Mouse (Mus musculus) liver, adult (tissue): ENCODE data around the gene Krt9.

Source experiments
- GATA4 ChIP-seq: IDR thresholded peaks from 2 replicates; pipeline ENCODE4 v1.6.1; 2014; ENCODE audit warnings: mild to moderate bottlenecking, low read length; ENCODE audit not compliant: insufficient replicate concordance

Gene Krt9

DNA sequence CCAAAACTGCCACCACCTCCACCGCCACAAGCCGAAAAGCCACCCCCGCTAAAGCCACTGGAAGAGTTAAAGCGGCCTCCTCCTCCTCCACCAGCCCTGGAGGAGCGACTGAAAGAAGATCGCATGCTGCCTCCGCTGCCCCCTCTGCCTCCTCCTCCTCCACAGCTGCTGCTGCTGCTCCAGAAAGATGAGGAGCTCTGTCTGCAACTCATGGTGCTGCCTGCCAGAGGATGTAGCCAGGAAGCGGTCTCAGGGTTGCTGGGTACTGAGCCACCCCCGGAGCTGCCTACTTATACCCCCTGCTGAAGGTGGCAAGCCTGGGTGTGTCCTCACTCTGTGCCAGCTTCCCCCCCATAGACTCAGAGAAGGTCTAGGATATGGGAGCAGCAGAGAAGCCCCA lies at the start of gene Krt9:
Gene Krt9 (minus strand): TSS at position 255 of the 400 bp plus-strand sequence.
- TF ChIP-seq GATA4, result no peak

DNA sequence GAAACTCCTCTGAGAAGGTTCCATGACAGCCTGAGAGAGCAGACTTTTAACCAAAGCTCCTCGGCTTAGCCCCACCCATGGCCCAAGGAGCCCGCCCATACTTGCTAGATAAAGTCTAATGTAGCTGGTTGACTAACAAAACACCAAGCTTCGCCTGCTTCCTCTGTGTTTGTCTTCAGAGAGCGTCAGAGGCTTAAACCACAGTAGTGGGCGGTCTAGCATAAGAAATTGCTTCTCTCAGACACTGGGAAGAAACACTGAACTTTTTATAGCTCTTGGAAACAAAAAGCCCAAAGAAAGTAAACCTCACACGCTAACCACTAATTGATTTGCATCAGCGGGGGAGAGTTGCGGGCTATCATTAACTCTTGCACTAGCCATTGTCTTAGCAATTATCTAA lies 28.7 kb upstream of the Krt9 start:
- no peak for TF ChIP-seq GATA4

DNA sequence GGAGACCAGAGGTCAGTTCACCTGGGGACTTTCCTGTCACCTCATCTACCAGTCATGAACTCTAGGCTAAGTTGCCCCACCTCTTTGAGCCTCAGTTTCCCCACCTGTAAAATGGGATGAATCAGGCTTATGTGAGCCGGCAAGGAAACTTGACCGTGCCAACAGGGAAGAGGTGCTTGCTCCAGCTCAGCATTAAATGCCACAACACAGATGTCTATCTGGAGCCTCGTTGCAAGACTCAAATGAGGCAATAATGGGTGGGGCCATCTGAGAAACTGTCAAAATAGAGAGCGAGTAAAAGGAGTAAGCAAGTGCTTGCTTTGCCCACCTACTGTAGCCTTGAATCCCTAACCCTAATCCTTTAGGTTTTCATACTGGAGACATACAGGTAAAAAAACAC lies 26.3 kb upstream of the Krt9 start:
- TF ChIP-seq GATA4, result no peak

DNA sequence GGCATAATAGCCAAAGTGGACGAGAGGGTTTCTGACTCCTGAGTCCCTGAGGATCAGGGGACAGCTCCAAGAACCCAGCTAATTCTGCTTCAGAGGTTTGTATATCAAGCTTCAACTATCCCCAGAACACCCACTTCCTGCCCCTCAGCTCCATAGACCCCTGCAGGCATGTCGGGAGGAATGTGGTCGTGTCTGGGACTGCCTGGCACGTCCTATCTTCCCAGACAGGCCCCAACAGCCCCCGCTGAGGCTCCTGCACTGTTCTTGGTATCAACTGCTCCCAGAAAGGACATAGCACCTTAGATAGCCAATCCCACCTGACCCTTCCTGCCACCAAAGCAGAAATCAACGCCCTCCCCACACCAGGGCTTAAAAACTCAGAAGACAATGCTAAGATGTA lies 15.5 kb upstream of the Krt9 start:
- TF ChIP-seq GATA4, result no peak

DNA sequence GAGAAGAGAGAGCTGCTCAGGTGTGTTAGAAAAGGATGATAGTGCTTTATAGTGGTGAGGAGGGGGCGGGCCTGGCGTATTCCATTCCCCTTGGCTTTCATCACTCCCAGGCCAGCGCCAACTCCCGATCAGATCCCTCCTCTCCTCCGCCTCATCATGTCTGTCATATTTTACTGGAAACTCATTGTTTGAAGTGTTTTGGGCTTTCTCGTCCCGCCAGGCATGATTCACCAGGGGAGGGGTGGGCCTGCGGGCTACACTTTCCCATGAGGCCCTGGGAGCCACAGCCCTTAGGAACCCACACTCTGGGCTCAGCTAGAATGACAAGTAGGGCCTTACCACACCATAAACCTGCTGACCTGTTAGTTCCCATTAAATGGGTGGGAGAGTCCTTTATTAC lies 14.5 kb upstream of the Krt9 start, which contains the start of gene Krt14:
Gene Krt14 (minus strand): TSS at position 51 of the 400 bp plus-strand sequence.
- TF ChIP-seq GATA4, result no peak

DNA sequence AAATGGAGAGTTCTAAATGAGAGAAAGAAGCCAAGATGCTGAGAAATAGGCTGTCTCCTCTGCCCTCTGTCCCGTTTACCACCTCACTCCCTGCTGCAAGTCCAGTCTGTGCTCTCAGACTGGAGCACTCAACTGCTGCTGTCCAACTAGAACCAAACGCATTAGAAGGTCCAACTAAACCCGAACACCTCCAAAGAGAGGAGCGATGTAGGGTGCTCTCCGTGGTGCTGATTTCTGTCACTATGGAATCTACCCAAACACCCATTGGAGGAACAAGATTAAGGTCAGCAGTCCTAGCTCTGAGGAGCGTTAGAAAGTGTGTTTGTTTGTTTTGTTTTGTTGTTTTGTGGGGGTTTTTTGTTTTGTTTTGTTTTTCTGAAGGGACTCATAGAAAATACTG lies 10.4 kb upstream of the Krt9 start:
- TF ChIP-seq GATA4, result no peak

DNA sequence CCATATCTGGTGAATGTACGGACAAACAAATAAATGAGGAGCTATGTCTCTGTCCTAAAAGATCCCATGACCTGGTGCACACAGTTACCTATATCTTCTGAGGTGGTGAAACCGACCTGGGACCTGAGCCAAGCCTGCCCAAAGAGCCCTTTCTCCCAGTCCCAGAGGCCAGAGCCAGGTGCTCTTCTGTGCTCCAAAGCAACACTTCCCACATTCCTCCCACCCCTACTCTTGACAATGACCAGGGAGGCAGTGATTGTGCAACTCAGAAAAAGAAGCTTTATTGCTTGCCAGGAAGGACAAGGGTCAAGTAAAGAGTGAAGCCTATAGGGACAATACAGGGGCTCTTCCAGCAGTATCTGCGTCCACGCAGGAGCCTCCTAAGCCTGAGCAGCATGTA lies 9.9 kb upstream of the Krt9 start:
- no peak for TF ChIP-seq GATA4

DNA sequence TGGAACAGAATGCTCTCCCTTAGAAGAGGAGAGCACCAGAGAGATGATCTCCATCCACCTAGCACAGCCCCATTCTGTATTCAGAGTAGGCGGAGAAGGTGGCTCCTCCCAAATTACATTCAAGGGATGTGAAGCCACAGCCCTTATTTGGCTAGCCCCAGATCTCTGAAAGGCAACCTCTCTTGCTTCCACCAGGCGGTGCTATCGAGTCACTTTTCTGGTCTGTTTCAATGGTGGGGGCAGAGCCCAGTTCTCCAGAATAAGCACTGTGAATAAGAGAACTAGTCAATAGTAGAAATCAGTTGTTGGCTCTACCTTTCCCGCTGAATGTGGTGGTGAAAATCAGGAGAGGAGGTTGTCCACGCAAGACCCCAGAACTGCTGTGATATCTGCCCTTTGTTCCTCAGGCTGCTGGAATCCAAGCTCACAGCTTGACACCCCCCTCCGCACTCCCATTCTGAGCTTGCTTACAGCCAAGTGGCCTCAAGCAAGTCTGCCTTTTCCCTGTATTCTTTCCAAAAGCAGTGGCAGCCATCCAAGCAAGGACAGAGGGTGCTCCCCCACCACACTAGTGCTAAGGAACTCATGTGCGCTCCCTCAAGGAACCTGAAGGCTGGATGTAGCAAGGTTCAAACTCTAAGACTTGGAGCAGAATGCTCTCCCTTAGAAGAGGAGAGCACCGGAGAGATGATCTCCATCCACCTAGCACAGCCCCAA lies 7.2 kb upstream of the Krt9 start:
- no peak for TF ChIP-seq GATA4

DNA sequence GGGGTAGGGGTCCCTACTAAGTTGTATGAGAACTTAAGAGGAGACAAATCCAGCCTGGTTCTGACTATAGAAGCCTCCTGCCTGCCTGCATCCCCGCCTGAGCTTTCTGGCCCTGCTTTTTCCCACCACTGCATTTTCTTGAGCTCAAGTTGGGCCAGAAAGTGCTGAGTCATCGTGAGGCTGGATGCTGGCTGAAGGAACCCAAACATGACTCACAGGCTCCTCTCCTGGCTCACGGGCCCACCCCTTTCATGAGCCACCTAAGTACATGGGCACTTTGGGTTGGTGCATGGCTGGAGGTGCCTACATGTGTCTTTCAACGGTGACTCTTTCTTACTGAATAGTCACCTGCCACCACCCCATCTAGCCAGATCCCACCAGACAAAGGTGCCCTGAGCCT lies 5.6 kb upstream of the Krt9 start:
- TF ChIP-seq GATA4, result no peak

DNA sequence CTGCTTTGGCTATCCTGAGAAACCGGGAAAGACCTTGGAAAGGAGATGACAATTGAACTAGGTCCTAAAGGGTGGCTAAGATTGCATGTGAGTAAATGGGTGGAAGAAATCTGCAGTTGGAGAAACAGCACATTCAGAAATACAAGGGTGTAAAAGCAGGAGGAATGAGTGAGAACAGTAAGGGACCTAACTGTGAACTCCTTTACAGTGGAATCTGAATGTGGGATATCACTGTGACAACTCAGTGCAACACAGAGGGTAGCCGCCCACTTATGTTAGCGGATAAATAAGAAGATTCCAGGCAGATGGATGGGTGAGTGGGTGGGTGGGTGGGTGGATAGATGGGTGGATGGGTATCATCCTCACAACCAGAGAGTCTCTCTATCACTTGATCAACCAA lies 1.2 kb downstream of the Krt9 start:
- no peak for TF ChIP-seq GATA4

DNA sequence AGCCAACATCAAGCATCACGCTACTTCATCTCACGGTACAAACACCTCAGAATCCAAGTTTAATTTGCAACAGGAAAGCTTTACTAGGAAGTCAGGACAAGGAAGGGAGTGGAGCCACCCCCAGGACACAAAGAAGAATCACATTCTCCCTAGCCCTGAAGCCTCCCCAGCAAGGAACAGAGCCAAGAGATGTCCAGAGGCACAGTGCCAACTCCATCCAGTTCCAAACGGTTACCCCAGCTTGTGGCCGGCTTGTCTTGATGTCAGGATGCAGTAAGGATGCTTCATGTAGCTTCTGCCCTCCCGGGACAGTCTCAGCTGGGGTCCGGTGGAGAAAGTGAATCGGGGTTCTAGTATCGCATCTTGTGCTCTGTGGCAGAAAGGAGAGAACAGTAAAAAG lies 6.3 kb downstream of the Krt9 start:
- TF ChIP-seq GATA4, result no peak

DNA sequence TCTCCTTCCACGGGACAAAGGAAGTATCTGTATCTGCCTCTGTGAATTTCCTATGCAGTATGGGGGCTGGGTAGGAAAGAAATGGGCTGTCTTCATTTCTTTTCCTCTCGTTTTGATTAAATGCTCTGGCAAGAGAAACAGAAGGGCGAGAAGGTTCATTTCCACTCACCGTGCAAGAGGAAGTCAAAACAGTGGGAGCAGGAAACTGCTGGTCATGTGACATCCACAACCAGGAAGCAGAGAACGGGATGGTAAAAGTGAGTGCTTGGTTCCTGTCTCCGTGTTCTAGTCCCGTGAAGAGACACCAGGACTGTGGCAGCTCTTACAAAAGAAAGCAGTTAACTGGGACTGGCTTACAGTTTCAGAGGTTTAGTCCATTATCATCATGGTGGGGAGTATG lies 11.3 kb downstream of the Krt9 start:
- TF ChIP-seq GATA4, result no peak

DNA sequence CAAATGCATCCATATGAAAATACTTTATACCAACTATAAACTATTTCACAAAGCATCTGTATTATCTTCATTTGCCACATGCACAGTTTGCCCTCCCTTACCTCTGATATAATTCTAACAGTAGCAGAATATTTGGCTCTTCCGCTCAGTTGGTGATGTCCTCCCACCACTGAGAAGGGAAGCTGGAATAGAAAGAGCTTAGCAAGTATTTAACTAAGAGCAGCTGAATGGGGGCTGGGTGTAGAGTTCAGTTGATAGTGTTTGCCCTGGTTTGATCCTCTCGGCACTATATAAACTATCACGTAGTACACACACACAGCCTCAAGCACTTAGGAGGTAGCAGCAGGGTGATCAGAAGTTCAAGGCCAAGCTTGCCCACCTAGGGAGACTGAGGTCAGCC lies 13.8 kb downstream of the Krt9 start:
- TF ChIP-seq GATA4, result no peak

DNA sequence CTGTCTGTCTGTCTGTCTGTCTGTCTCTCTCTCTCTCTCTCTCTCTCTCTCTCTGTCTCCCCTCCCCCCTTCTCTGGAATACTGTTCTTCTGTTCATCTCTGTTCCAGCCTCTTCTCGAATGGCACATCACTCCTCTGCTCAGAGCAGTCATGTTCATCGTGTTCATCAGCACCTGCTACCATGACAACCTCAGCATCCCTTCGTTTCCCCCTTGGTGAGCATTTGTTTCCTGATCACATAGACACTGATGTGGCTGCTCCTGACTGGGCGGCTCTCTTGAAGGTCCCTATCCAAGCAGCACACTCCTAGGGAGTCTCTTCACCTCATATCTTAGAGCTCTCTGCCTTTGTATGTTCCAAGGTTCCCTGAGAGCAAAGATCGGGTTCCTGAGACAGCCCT lies 14.7 kb downstream of the Krt9 start:
- TF ChIP-seq GATA4, result no peak

DNA sequence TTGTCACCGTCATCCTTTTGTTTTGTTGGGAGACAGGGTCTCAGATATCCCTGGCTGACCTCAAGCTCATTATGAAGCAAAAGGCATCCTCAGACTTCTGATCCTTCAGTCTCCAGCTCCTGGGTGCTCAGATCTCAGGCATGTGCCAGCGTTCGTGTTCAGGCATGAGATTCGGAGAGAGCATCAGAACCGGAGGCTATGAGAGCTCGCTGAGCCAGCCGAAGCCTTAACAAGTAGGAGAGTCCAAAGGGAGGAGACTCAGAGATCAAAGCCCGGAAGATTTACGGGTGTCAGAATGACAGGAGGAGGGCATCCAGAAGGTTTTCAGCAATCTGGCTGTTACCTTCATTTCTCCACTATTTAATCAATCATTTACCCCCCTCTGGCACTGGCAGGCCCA lies 16.3 kb downstream of the Krt9 start:
- TF ChIP-seq GATA4, result no peak

DNA sequence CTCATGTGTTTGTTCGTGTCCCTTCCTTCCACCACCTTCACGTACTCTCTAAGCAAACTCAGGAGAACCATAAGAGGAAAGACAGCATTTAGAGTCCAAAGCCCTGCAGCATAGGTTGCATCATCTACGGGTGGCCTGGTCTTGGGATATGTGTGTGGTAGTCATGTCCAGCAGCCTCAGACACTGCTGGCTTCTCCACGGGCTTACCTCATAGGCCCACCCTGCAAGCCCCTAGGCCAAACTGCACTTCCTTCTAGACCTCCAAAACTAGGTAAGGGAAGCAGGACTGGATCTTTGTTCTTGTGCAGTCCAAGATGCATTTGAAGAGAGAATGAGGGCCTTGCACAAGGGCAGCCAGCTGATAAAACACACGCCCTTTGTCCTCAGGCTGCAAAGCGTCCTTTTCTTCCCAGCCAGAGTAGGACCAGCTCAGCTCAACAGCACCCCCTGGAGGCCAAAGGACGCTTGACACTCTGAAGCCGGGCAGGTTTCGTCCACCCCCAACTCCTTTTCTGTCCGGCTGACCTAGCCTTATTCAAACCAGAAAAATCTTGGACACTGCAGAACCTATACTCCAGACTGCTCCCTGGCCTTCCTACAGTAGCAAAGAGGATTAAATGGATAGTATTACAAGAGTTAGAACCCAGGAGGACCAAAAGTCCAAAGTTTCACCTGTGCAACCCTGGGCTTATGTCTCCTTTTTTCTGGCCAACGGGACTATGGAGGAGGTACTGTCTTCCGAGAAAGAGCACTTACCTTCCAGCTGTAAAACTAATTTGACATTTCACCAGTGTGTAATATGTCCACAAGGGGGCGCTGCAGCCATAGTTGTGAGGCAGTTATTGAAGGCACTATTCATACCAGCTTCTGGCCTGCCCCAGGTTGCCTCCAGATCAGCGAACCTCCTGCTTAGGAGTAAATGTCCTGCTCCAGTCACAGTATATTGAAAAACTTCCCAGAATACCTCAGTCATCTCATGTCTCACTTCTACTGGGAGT lies 24.0 kb downstream of the Krt9 start:
- no peak for TF ChIP-seq GATA4

DNA sequence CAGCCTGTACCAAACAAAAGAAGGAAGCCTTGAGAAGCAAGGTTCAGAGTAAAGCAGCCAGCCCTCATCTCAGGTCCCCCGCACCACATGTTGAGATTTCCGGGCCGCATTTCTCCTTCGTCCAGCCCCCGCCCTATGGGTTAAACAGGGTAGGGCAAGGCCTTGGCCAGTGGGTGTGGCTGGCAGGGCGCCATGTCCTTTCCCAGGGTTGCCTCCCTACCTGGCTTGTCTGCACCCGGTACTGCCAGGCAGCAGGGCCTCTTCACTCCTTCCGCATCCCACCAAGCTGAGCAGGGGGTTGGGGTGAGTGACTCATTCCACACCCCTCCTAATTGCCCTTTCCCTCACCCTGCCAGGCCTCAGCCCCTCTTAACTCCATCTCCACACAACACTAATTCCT lies 25.0 kb downstream of the Krt9 start:
- TF ChIP-seq GATA4, result no peak

DNA sequence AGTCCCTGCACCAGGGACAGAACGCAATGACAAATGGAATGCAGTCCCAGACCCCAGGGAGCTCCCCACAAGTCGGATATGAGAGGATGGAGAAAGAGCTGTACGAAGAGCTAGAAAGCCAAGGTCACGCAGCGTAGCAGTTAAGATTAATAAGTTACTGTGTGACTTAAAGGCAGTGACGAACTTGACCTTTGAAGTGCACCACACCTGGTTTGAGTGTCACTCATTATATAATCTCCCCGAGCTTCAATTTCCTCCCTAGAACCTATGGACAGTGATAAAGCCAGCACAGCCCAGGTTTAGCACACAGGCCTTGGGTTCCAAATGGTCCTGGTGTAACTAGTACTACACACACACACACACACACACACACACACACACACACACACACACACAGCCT lies 28.7 kb downstream of the Krt9 start:
- TF ChIP-seq GATA4, result no peak
